Mouse (Mus musculus): ENCODE data around the gene Col9a3.

DNA sequence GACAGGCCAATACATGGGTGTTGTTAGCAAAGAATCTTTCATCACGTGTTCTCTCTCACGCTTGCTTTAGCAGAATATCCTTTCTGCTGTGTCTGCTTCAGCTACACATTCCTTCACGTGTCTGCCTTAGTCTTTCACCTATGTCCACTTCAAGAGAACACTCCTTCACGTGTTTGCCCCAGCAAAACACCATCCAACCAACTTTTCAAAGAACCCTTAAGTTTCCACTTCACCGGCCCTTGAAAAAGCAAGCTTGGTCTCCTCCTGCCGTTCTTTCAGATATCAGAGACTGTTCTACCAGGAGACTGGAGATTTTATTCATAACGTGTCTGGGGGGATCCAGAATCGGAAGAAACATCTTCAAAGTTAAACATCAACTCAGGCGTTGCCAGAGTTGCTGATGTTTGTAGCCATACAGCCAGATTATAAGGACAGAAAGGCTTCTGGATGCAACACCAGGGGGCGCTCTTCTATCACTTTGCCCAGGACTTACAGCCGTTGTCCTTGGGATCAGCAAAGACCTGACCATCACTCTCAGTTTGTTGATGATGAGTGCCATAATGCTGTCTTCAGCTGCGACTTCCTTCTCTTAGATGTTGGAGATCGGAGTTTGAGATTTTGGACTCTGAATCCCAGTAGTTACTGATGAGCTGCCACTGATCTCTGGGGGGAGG, 31.2 kb upstream of the Col9a3 start:
- TF ChIP-seq CTCF (IDR thresholded peaks at IDR 0.05; ENCODE audit: borderline replicate concordance, insufficient read depth, low read depth, low read length) (peak; percentile 72), POLR2A (IDR thresholded peaks at IDR 0.05; ENCODE audit: borderline replicate concordance, insufficient read depth, low read length) (no peak)

Measured in cerebellum, adult 2 months (tissue).